Mouse (Mus musculus) hindbrain, embryonic 14.5 days (tissue): ENCODE measurements at regions not wholly inside any gene's neighbourhood (a gene's known extent, or its start where the extent isn't known, plus 50 kb on each side); places are given as distances from the start of the nearest gene placed in this dataset.
"Not testable (repeated sequence)": the region's sequence is repeated elsewhere in the genome, so short reads cannot be mapped to it uniquely, and the experiment has no call there.

Source experiments
- ATAC-seq: fragments of 200-750 bp; cut with Nextera tagmentation; 2 replicates; pipeline ENCODE4 v1.8.0; 2017; ENCODE audit warnings: moderate number of reproducible peaks, mild to moderate bottlenecking, moderate TSS enrichment, moderate library complexity; ENCODE audit not compliant: low FRiP score
- DNase-seq: peaks from one replicate; pipeline ENCODE4 v3.0.0-alpha.2; 2015; ENCODE audit warnings: low spot score
- H3K27ac ChIP-seq: fragments of 300-500 bp; sonication (generic); 2 replicates; pipeline ENCODE4 v1.5.1; 2014; ENCODE audit warnings: mild to moderate bottlenecking, moderate library complexity
- H3K27me3 ChIP-seq: fragments of 300-500 bp; sonication (generic); 2 replicates; pipeline ENCODE4 v1.6.1; 2014; ENCODE audit warnings: mild to moderate bottlenecking, low read length, mixed read lengths; ENCODE audit not compliant: control insufficient read depth, insufficient read depth
- H3K36me3 ChIP-seq: fragments of 300-500 bp; sonication (generic); replicated peaks from 2 replicates; pipeline ENCODE4 v1.6.1; 2014; ENCODE audit not compliant: control insufficient read depth, insufficient read depth
- H3K4me1 ChIP-seq: fragments of 300-500 bp; sonication (generic); replicated peaks from 2 replicates; pipeline ENCODE4 v1.6.1; 2014; ENCODE audit warnings: antibody characterized with exemption, low read length, mixed read lengths; ENCODE audit not compliant: control insufficient read depth, insufficient read depth
- H3K4me2 ChIP-seq: fragments of 300-500 bp; sonication (generic); replicated peaks from 2 replicates; pipeline ENCODE4 v1.6.1; 2014; ENCODE audit warnings: mild to moderate bottlenecking, moderate library complexity
- H3K4me3 ChIP-seq: fragments of 300-500 bp; sonication (generic); replicated peaks from 2 replicates; pipeline ENCODE4 v1.5.1; 2014; ENCODE audit warnings: mild to moderate bottlenecking, low read length
- H3K9ac ChIP-seq: fragments of 300-500 bp; sonication (generic); 2 replicates; pipeline ENCODE4 v1.6.1; 2014
- H3K9me3 ChIP-seq: fragments of 300-500 bp; sonication (generic); 2 replicates; pipeline ENCODE4 v1.6.1; 2016; ENCODE audit warnings: low read length; ENCODE audit not compliant: control insufficient read depth
- WGBS: fragments of 180-500 bp; shearing (Covaris S2); extraction: QIAGEN DNeasy Blood & Tissue Kit; methylation state at CpG from one replicate; pipeline ENCODE4 v1.1.7; 2014; 5-methylcytosine and 5-hydroxymethylcytosine counted together

DNA sequence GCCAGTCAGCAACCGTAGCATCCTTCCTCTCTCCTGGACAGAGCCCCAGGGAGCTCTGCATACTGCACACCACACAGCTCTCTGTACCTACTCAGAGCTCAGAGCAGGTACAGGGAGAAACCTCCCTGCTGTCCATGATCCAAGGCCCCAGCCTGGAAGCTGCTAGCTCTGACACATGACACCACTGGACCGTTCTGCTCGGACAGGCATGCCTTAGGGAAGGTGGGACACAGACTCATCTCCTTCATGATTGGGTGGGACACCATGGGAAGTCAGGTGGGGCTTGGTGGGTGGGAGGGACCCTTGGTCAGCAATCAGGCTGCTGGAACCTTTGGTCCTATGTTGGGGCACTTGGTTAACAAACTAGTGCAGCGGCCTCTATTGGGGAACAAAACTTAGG, 124.7 kb upstream of the Rybp start:
- no peak for DNase-seq
- H3K4me3 ChIP-seq: no peak overlapping the region
- H3K9me3 ChIP-seq: no peaks in the 10 kb centered on the region
- H3K9ac ChIP-seq: no peak overlapping the region
- no peak for ATAC-seq
- no peak overlapping the region for H3K27ac ChIP-seq
- no peak overlapping the region for H3K4me2 ChIP-seq
- no peaks in the 10 kb centered on the region for H3K36me3 ChIP-seq
- no peaks in the 10 kb centered on the region for H3K4me1 ChIP-seq
- no peaks in the 10 kb centered on the region for H3K27me3 ChIP-seq
- WGBS: 87% methylated on average over 4 of the region's 4 CpGs

- DNase-seq (no peak), ATAC-seq (no peak)
- H3K9me3 ChIP-seq: no peaks in the 10 kb centered on the region
- H3K27ac ChIP-seq: no peak overlapping the region
- H3K4me1 ChIP-seq: no peaks in the 10 kb centered on the region
- H3K4me2 ChIP-seq: no peak overlapping the region
- 95% methylated on average over 8 of the region's 8 CpGs for WGBS
- no peaks in the 10 kb centered on the region for H3K27me3 ChIP-seq
- H3K4me3 ChIP-seq: no peak overlapping the region
- H3K9ac ChIP-seq: no peak overlapping the region
- no peaks in the 10 kb centered on the region for H3K36me3 ChIP-seq
Observed at GRCm38 (mm10) chr6:100410067-100410631, 122.9 kb upstream of the Rybp start.

DNA sequence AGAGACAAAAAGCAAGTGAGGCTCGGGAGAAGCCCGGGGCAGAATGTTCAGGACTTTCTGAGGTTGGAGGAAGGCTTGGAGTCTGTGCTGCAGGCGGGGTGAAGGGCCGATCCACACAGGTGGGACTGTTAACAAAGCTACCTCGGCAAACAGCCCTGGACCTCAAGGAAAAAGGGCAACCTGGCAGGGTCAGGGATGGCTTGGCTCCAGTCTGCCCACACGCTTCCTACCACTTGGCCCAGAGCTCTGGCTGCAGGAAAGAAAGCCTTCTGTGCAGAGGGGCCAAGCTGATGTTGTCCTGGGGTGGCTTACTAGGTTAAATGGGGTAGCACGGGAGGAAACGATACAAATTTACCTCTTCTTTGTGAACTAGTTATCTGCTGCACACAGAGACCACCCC, 121.5 kb upstream of the Rybp start:
- ATAC-seq (no peak), DNase-seq (no peak)
- Histone ChIP-seq H3K27me3 (no peaks in the 10 kb centered on the region), H3K4me3 (no peak overlapping the region), H3K27ac (no peak overlapping the region), H3K36me3 (no peaks in the 10 kb centered on the region), H3K4me2 (no peak overlapping the region), H3K9me3 (no peaks in the 10 kb centered on the region), H3K9ac (no peak overlapping the region), H3K4me1 (no peaks in the 10 kb centered on the region)
- 87% methylated on average over 8 of the region's 8 CpGs for WGBS

- Histone ChIP-seq H3K4me2 (no peak overlapping the region), H3K27me3 (no peaks in the 10 kb centered on the region), H3K36me3 (no peaks in the 10 kb centered on the region), H3K9ac (no peak overlapping the region), H3K4me3 (no peak overlapping the region), H3K9me3 (no peaks in the 10 kb centered on the region), H3K4me1 (no peaks in the 10 kb centered on the region), H3K27ac (no peak overlapping the region)
- WGBS: 83% methylated on average over 4 of the region's 4 CpGs
- DNase-seq: no peak
- ATAC-seq: no peak
Observed at GRCm38 (mm10) chr6:100406504-100406903, 119.2 kb upstream of the Rybp start.

DNA sequence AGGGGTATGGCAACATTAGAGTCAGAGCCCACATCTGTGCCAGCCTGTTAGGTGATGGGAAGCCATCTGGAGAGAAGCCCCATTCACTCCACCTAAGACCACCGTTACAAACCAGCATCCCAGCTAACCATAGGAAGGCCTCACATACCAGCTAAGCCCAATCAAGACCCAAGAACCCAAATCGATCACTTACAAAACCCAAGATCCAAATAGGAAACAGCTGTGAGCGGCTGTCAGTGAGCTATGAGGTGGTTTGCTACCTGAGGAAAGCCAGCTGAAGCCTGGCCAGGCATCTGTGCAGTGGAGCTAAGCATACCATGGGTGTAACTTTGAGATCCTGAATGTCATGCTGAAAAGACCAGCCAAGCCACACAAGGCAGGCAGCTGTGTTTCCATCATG, 116.9 kb upstream of the Rybp start:
- no peaks in the 10 kb centered on the region for H3K4me1 ChIP-seq
- no peak overlapping the region for H3K4me3 ChIP-seq
- ATAC-seq (no peak), DNase-seq (no peak)
- no peak overlapping the region for H3K27ac ChIP-seq
- H3K9ac ChIP-seq: no peak overlapping the region
- WGBS: 97% methylated on average over 3 of the region's 3 CpGs
- H3K9me3 ChIP-seq: no peaks in the 10 kb centered on the region
- H3K27me3 ChIP-seq: no peaks in the 10 kb centered on the region
- no peak overlapping the region for H3K4me2 ChIP-seq
- no peaks in the 10 kb centered on the region for H3K36me3 ChIP-seq

DNA sequence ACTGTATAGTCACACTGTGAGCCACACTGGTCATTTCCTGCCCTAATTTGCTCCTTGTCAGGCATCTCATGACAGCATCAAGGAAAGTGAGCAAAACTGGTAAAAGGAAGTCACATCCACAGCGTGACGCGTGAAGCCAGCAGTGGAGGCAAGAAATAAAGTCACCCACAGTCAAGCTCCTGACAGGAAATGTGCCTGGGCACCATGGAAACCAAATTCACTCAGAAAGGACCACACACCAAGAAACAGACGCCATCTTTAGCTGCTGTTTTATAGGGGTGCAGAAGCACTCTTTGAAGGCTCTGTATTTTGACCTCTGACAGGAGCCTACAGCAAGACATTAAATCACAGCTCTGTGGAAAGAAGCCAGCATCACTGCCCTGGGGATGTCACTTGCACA, 115.4 kb upstream of the Rybp start:
- ATAC-seq (no peak), DNase-seq (no peak)
- Histone ChIP-seq H3K4me2 (no peak overlapping the region), H3K4me1 (no peaks in the 10 kb centered on the region), H3K27ac (no peak overlapping the region), H3K9me3 (no peaks in the 10 kb centered on the region), H3K36me3 (no peaks in the 10 kb centered on the region), H3K9ac (no peak overlapping the region), H3K4me3 (no peak overlapping the region), H3K27me3 (no peaks in the 10 kb centered on the region)
- WGBS: 47% methylated on average over 4 of the region's 4 CpGs

GRCm38 (mm10) chr6:100401728-100402127, 114.4 kb upstream of the Rybp start:
- no peak overlapping the region for H3K27ac ChIP-seq
- H3K36me3 ChIP-seq: no peaks in the 10 kb centered on the region
- no peaks in the 10 kb centered on the region for H3K27me3 ChIP-seq
- H3K4me2 ChIP-seq: no peak overlapping the region
- H3K4me3 ChIP-seq: no peak overlapping the region
- no peaks in the 10 kb centered on the region; the same call in 1 of the 2 replicates for H3K4me1 ChIP-seq
- no peaks in the 10 kb centered on the region for H3K9me3 ChIP-seq
- 89% methylated on average over 2 of the region's 2 CpGs for WGBS
- ATAC-seq: no peak
- no peak overlapping the region for H3K9ac ChIP-seq
- DNase-seq: no peak

GRCm38 (mm10) chr6:100399387-100399786, 112.1 kb upstream of the Rybp start:
- H3K36me3 ChIP-seq, ATAC-seq: not testable (repeated sequence)

DNA sequence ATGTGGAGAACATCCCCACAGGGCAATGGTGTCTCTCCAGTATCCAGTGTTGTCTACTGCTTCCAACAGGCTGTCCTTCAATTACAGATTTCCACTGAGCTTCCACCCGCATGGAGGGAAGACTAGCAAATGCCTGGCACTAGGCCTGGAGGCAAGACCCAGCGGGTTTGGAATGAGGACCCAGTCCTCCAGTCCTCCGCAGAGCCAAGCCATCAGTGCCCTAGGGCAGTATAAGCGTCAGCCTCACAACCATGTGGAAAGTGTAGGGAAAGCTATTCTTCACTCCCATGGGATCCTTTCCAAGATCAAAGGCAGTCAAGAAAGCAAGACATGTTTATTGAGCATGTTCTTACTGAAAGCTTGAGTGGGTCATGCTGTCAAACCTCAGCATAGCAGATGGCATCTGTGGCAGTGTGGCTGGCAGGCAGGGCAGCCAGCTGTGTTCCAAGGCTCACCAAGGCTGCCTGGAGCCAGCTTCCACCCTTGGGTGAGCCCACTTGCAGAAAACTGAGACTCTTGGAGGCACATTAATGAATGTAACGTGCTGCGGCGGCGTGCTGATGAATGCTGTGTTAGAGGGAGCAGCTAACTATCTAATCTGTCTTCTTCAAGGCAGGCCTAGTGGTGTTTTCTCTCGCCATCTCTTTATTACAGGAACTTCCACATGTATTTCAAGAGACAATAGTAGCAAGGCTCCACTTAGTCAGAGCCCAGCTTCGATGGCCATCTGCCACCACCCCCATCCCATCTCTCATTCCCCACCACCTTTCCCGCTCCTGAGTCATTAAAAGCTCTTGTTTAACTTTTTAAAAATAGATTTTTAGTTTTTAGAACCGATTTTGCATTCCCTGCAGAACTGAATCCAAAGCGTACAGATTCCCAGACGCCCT, 109.3 kb upstream of the Rybp start:
- Histone ChIP-seq H3K9me3 (0 out of 2 replicates have a peak, but pooled peaks cover 4% of the 10 kb centered on the region), H3K4me2 (no peak overlapping the region), H3K4me3 (no peak overlapping the region), H3K27ac (no peak overlapping the region), H3K4me1 (no peaks in the 10 kb centered on the region; the same call in 1 of the 2 replicates), H3K9ac (no peak overlapping the region), H3K27me3 (no peaks in the 10 kb centered on the region), H3K36me3 (no peaks in the 10 kb centered on the region)
- peak; percentile 31; the same call in 1 of the 2 replicates for ATAC-seq
- WGBS: 68% methylated on average over 14 of the region's 14 CpGs
- no peak for DNase-seq

More at GRCm38 (mm10) chr6:100399387-100399786, 112.1 kb upstream of the Rybp start:
- H3K27me3 ChIP-seq, DNase-seq, H3K4me1 ChIP-seq, H3K4me2 ChIP-seq, H3K9ac ChIP-seq, H3K9me3 ChIP-seq, H3K4me3 ChIP-seq, H3K27ac ChIP-seq: not testable (repeated sequence)
- 83% methylated on average over 1 of the region's 1 CpGs for WGBS
